Mouse (Mus musculus) neural tube, embryonic 15.5 days (tissue): ENCODE measurements around the gene Btaf1. TPM values are rescaled to one million over a fixed set of nuclear protein-coding genes. Genes with fewer than 3 reads are reported as not detected.

Source experiments
- ATAC-seq: fragments of 200-750 bp; cut with Nextera tagmentation; 2 replicates; pipeline ENCODE4 v1.8.0; 2017; ENCODE audit warnings: mild to moderate bottlenecking, moderate TSS enrichment, moderate library complexity; ENCODE audit not compliant: low FRiP score
- H3K27ac ChIP-seq: fragments of 300-500 bp; sonication (generic); replicated peaks from 2 replicates; pipeline ENCODE4 v1.5.1; 2015; ENCODE audit warnings: mild to moderate bottlenecking, inconsistent platforms
- H3K27me3 ChIP-seq: fragments of 300-500 bp; sonication (generic); replicated peaks from 2 replicates; pipeline ENCODE4 v1.6.1; 2015; ENCODE audit warnings: inconsistent platforms
- H3K36me3 ChIP-seq: fragments of 300-500 bp; sonication (generic); 2 replicates; pipeline ENCODE4 v1.6.1; 2015; ENCODE audit warnings: inconsistent platforms
- H3K4me1 ChIP-seq: fragments of 300-500 bp; sonication (generic); 2 replicates; pipeline ENCODE4 v1.6.1; 2015; ENCODE audit warnings: inconsistent platforms
- H3K4me2 ChIP-seq: fragments of 300-500 bp; sonication (generic); 2 replicates; pipeline ENCODE4 v1.6.1; 2015; ENCODE audit warnings: inconsistent platforms, mild to moderate bottlenecking, moderate library complexity
- H3K4me3 ChIP-seq: fragments of 300-500 bp; sonication (generic); replicated peaks from 2 replicates; pipeline ENCODE4 v1.5.1; 2015; ENCODE audit warnings: mild to moderate bottlenecking, inconsistent platforms
- H3K9ac ChIP-seq: fragments of 300-500 bp; sonication (generic); replicated peaks from 2 replicates; pipeline ENCODE4 v1.6.1; 2015; ENCODE audit warnings: mild to moderate bottlenecking, inconsistent platforms
- H3K9me3 ChIP-seq: fragments of 300-500 bp; sonication (generic); replicated peaks from 2 replicates; pipeline ENCODE4 v1.6.1; 2016; ENCODE audit warnings: inconsistent platforms
- WGBS: fragments of 180-500 bp; shearing (Covaris S2); methylation state at CpG from one replicate; pipeline ENCODE4 v1.1.7; 2015; ENCODE audit warnings: mixed read lengths; 5-methylcytosine and 5-hydroxymethylcytosine counted together
- polyA plus RNA-seq: library from polyadenylated mRNA; unstranded; fragments of >200 nt; fragmentation: Nextera tagmentation; extraction: Ambion mirVana; gene quantifications from 2 replicates; pipeline ENCODE4 v1.2.1, GENCODE M21; 2015

Btaf1 gene
- polyA plus RNA-seq, 1 experiment from 2014 or later = 7.6 TPM

DNA sequence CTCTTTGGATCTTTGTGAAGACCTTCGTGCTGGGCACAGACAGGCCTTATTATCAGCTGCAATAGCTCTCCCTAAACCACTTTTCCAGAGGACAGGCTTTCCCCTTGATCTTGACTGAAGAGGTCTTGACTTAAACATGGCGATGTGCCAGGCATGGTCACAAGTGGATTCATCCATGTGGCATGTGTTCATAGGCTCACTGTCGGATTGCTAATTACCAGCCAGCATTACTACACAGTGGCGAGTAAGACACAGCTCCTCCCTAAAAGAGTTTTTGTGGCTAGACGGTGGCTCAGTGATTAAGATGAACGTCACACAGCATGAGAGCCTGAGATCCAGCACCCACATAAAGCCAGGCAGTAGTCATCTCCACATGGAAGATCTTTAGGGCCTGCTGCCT, 103.9 kb downstream of the Btaf1 start:
- 72% methylated on average over 6 of the region's 6 CpGs for WGBS

DNA sequence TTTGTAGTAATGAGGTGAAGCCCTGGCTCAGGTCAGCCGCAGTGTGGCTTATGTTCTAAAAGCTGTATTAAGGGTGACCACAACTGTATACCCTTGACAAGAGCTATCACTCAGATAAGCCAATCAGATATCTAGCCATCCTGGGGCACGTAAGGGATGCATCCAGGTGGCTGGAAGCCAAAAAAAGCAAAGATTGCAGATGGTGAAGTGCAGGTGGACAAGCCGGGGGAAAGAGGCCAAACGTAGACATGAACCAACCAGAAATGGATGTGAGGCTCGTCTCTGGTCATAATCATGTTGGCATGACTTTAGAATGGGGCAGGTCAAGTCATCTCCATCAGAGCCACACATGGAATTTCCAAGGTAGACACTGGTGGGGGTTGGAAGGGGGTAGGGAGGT, 105.6 kb downstream of the Btaf1 start:
- ATAC-seq = no peak
- Histone ChIP-seq H3K9me3 (no peaks in the 10 kb centered on the region), H3K27ac (no peak overlapping the region), H3K27me3 (no peaks in the 10 kb centered on the region), H3K4me1 (no peaks in the 10 kb centered on the region), H3K9ac (no peak overlapping the region), H3K36me3 (peaks cover 3% of the 10 kb centered on the region; the same call in 1 of the 2 replicates), H3K4me2 (no peak overlapping the region), H3K4me3 (no peak overlapping the region)
- 87% methylated on average over 5 of the region's 5 CpGs for WGBS

More for the DNA sequence above, 103.9 kb downstream of the Btaf1 start:
- Histone ChIP-seq H3K36me3 (peaks cover 3% of the 10 kb centered on the region; the same call in 1 of the 2 replicates), H3K4me2 (no peak overlapping the region), H3K27me3 (no peaks in the 10 kb centered on the region), H3K9ac (no peak overlapping the region), H3K27ac (no peak overlapping the region), H3K4me1 (no peaks in the 10 kb centered on the region), H3K9me3 (no peaks in the 10 kb centered on the region), H3K4me3 (no peak overlapping the region)
- no peak for ATAC-seq

DNA sequence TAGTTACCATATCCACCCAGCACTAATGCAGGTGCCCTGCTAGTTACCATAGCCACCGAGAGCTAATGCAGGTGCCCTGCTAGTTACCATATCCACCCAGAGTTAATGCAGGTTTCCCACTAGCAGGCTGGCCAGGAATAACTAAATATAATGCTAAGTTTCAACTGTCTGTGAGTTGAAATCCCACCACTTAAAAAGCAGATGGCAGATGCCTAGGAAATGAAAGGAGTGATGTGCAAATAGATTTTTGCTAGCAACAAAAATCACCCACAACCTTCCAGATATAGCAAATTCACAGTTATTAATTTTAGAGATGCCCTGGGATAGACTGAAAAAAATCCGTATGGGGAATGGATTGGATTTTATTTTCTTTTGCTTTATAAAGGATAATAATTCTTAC, 106.5 kb downstream of the Btaf1 start:
- Histone ChIP-seq H3K4me1 (no peaks in the 10 kb centered on the region), H3K36me3 (peaks cover 3% of the 10 kb centered on the region; the same call in 1 of the 2 replicates), H3K4me2 (no peak overlapping the region), H3K9me3 (no peaks in the 10 kb centered on the region), H3K27ac (no peak overlapping the region), H3K4me3 (no peak overlapping the region), H3K27me3 (no peaks in the 10 kb centered on the region), H3K9ac (no peak overlapping the region)
- ATAC-seq = no peak
- 87% methylated on average over 2 of the region's 2 CpGs for WGBS

DNA sequence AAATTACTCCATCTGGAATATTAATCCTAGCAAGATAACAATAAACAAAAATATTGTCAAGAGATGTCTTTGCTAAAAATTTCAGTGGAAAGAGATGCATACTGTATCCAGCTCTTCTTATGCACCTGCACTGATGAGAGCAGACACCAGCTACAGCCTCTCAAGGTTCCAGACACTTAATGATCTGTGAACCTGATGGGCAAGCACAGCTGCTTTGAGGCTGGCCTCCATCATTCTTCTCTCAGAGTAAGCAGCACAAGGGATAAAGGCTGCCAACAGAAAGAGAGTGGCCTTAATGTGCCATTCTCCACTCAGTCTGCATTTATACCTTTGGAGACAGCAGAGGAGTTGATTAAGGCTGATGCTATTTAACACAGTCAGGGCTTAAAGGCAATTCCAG, 115.0 kb downstream of the Btaf1 start:
- no peak for ATAC-seq
- Histone ChIP-seq H3K4me3 (no peak overlapping the region), H3K27ac (no peak overlapping the region)

DNA sequence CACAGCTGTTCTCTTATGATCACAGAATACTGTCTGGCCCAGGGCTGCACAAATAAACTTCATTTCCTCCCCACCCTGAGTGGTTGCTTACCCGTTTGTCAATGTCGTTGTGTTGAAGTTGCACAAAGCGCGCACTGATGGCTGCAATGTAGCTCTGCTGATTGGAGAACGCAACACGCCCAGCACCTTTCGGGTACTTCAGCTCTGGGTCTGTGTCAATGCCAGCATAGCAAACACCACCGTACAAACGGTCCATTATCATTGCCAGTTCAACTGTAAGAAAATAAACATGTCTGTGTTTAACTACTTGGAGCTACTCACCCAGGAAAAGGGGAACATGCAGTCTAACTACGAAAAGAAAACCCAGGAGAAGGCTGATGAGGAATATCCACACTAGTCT, 118.6 kb downstream of the Btaf1 start:
- 73% methylated on average over 10 of the region's 10 CpGs for WGBS
- ATAC-seq = no peak

More for the DNA sequence above, 115.0 kb downstream of the Btaf1 start:
- H3K27me3 ChIP-seq = no peaks in the 10 kb centered on the region
- peaks cover 4% of the 10 kb centered on the region; the same call in 1 of the 2 replicates for H3K4me1 ChIP-seq
- H3K9ac ChIP-seq = no peak overlapping the region
- no peak overlapping the region for H3K4me2 ChIP-seq
- peaks cover 9% of the 10 kb centered on the region; the same call in 1 of the 2 replicates for H3K36me3 ChIP-seq
- no peaks in the 10 kb centered on the region for H3K9me3 ChIP-seq

DNA sequence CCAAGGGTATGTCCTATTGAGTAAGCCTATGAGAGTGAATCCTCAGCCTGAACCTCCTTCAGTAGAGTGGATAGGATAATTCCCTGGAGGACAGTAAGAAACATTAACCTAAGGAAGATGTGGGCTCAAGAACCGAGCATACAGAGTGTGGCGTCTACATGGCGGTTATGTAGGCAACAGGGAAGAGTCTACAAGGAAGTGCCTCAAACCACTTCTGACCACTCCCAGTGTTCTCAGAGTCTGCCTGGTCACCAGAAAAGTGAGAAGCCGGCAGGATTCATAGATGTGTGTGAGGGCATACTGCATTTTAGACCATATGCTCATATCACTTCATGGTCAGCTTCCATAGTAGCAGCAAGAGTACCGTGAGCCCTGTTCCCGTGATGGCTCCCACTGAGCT, 122.6 kb downstream of the Btaf1 start:
- WGBS = 94% methylated on average over 6 of the region's 6 CpGs
- ATAC-seq = no peak
- H3K9me3 ChIP-seq = no peaks in the 10 kb centered on the region
- H3K27me3 ChIP-seq = no peaks in the 10 kb centered on the region
- no peak overlapping the region for H3K4me3 ChIP-seq
- no peak overlapping the region for H3K27ac ChIP-seq
- H3K4me1 ChIP-seq = no peaks in the 10 kb centered on the region
- no peak overlapping the region for H3K9ac ChIP-seq
- no peak overlapping the region for H3K4me2 ChIP-seq
- H3K36me3 ChIP-seq = no peaks in the 10 kb centered on the region; the same call in 1 of the 2 replicates

More for the DNA sequence above, 118.6 kb downstream of the Btaf1 start:
- no peak overlapping the region for H3K4me3 ChIP-seq
- no peaks in the 10 kb centered on the region for H3K9me3 ChIP-seq
- H3K27ac ChIP-seq = no peak overlapping the region
- peaks cover 4% of the 10 kb centered on the region; the same call in 1 of the 2 replicates for H3K4me1 ChIP-seq
- H3K4me2 ChIP-seq = no peak overlapping the region
- no peak overlapping the region for H3K9ac ChIP-seq
- H3K27me3 ChIP-seq = no peaks in the 10 kb centered on the region
- peaks cover 3% of the 10 kb centered on the region; the same call in 1 of the 2 replicates for H3K36me3 ChIP-seq

DNA sequence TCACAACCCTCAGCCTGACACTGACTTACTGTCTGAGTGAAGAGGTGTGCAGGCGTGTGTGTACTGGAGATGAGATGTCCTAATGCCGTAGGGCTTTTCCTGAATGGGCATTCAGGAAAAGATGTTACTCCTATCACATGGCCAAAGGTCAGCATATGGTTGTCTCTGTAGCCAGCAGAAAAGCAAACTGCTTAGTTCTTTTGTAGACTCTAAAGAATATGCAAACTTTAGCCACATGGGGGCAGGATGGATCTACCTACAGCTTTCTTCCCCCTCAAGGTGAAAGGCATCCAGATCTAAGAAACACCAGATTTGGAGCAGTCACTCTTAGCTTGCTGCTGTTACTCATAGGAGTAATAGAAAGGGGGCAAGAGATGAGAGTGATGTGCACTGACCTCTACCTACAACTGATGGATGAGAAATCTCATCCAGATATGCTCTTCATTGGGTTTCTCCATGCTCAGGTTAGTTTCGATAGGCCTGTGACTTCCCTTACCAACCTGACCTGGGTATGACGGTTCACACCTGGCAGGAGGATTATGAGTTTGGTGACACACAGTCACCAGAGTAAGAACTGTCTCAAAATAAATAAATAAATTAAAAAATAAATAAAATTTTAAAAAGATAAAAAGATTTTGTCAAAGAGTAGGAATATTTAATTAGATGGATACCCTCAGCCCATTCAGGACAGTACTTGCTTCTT, 124.9 kb downstream of the Btaf1 start:
- no peak overlapping the region for H3K4me3 ChIP-seq
- H3K4me1 ChIP-seq = no peaks in the 10 kb centered on the region
- WGBS = 75% methylated on average over 4 of the region's 4 CpGs
- no peaks in the 10 kb centered on the region for H3K9me3 ChIP-seq
- no peaks in the 10 kb centered on the region for H3K36me3 ChIP-seq
- peak; percentile 76; the same call in 1 of the 2 replicates for ATAC-seq
- H3K4me2 ChIP-seq = no peak overlapping the region
- H3K27ac ChIP-seq = no peak overlapping the region
- no peak overlapping the region for H3K9ac ChIP-seq
- no peaks in the 10 kb centered on the region for H3K27me3 ChIP-seq

DNA sequence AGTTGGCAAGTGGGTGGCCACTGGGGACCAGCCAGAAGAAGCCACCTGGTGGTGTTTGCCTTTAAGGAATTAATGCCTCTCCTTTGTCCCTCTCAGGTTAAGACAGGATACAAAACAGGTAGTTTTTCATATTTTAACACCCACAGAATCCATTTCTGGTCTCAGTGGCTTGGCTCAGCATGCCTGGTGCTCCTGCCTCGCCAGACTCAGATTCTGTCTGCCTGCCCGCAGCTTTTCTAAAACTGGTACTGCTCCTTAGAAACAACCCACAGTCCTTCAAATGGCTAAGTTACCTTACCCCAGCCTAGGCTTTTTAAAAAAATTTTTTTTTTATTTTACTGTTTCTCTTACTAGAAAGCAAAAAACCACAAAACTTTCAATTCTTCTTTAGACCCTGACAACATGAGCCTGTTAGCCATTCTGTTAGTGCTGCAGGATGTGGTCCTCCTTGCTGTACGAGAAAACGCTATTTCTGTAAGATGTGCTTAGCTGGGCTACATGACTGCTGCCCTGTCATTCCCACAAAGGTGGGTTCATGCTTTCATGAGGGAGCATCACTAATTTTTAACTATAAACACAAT, 130.2 kb downstream of the Btaf1 start:
- Histone ChIP-seq H3K4me2 (no peak overlapping the region), H3K27ac (no peak overlapping the region), H3K36me3 (no peaks in the 10 kb centered on the region), H3K9me3 (no peaks in the 10 kb centered on the region), H3K27me3 (no peaks in the 10 kb centered on the region), H3K4me1 (no peaks in the 10 kb centered on the region), H3K4me3 (no peak overlapping the region), H3K9ac (no peak overlapping the region)
- WGBS = 86% methylated on average over 4 of the region's 4 CpGs
- ATAC-seq = no peak

DNA sequence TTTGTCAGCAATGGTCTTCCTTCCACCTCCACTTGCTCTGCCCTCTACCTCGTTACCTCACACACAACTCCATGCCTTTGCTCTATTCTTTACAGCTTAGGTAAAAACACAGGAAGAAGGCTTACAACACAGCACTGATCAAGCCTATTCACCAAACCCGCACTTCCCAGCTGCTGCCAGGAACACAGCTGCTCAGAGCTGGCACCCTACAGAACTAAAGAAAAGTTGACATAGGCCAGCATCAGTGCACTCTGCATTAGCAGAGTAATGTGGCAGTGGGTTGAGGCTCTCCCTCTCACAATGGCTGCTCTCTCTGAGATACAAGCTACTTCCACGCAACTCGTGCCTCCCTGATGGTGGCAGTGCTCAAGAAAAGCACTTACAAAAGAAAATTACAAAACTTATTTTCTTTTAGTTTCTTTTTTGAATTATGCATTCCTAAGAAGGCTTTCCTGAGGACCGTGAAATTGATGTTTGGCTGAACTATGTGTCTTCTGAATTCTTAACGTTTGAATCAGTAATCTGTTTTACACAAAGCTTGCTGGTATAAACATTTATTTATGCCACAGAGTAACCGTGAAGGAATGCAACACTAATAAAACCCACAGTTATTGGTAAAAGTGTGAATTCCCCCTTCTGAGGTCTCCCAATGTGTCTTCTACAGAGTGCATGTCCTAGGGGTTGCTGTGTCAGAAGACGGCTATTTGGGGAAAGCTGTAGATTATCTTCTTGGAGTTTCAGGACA, 131.5 kb downstream of the Btaf1 start:
- ATAC-seq = no peak

DNA sequence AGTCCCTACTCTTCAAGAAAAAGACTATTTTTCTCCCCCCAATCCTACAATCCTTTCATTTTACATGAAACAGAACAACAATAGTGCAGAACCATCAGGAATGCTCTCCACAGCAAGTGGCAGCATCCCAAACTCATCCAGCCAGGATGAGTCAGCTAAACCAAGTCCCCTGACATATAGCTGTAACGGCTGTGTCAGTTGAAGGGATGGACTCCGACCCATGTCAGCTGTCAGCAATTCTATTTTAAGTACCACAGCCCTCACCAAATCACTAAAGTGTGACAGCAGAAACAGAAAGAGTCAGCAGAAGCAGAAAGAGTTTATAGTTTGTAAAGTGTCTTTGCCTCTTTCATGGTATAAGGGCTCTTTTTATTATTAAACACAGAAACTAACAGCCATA, 133.7 kb downstream of the Btaf1 start:
- Histone ChIP-seq H3K4me3 (no peak overlapping the region), H3K27ac (no peak overlapping the region), H3K36me3 (no peaks in the 10 kb centered on the region), H3K9me3 (no peaks in the 10 kb centered on the region), H3K4me1 (no peaks in the 10 kb centered on the region), H3K9ac (no peak overlapping the region), H3K4me2 (no peak overlapping the region), H3K27me3 (no peaks in the 10 kb centered on the region)
- WGBS = 55% methylated on average over 2 of the region's 2 CpGs
- ATAC-seq = no peak

More for the DNA sequence above, 131.5 kb downstream of the Btaf1 start:
- H3K9me3 ChIP-seq = no peaks in the 10 kb centered on the region
- H3K4me1 ChIP-seq = no peaks in the 10 kb centered on the region
- H3K9ac ChIP-seq = no peak overlapping the region
- no peak overlapping the region for H3K27ac ChIP-seq
- no peak overlapping the region for H3K4me2 ChIP-seq
- no peaks in the 10 kb centered on the region for H3K36me3 ChIP-seq
- no peaks in the 10 kb centered on the region for H3K27me3 ChIP-seq
- no peak overlapping the region for H3K4me3 ChIP-seq
- WGBS = 71% methylated on average over 8 of the region's 8 CpGs

DNA sequence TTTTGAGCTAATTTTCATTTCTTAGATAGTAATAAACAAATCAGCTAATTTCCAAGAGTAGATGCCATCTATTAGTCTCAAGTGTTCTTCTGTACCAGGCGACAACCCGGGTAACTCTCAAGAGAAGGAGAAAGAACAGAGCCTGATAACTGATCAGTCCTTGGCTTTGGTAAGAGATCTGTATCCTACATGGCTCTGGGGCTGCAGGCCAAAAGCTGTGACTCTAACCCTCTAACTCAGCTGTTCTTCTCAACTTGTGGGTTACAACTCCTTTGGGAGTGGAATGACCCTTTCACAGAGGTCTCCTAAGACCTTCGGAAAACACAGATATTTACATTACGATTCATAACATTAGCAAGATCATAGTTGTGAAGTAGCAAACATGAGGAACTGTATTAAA, 134.2 kb downstream of the Btaf1 start:
- H3K4me3 ChIP-seq = no peak overlapping the region
- H3K36me3 ChIP-seq = no peaks in the 10 kb centered on the region
- H3K4me1 ChIP-seq = no peaks in the 10 kb centered on the region
- ATAC-seq = no peak
- 89% methylated on average over 4 of the region's 4 CpGs for WGBS
- H3K27me3 ChIP-seq = no peaks in the 10 kb centered on the region
- no peak overlapping the region for H3K9ac ChIP-seq
- no peak overlapping the region for H3K27ac ChIP-seq
- no peaks in the 10 kb centered on the region for H3K9me3 ChIP-seq
- no peak overlapping the region for H3K4me2 ChIP-seq
